Mouse (Mus musculus) testis, postnatal 10 days (tissue): ENCODE results near the gene Kcnh1.

ENCODE experiments used
- DNase-seq: peaks from one replicate; pipeline ENCODE4 v3.0.0; 2021; ENCODE audit warnings: low spot score

Gene Kcnh1

GRCm38 (mm10) chr1:192315392-192316070 is 125.0 kb downstream of the Kcnh1 start:
- no peak for DNase-seq

GRCm38 (mm10) chr1:192324223-192324622 is 133.6 kb downstream of the Kcnh1 start:
- DNase-seq: no peak

- DNase-seq: no peak
Measured at GRCm38 (mm10) chr1:192327052-192327451, 136.5 kb downstream of the Kcnh1 start.

GRCm38 (mm10) chr1:192331207-192331606 is 140.6 kb downstream of the Kcnh1 start:
- DNase-seq: no peak

GRCm38 (mm10) chr1:192336029-192336428 is 145.5 kb downstream of the Kcnh1 start:
- no peak for DNase-seq

- DNase-seq: no peak
Measured at GRCm38 (mm10) chr1:192339361-192340077, 148.9 kb downstream of the Kcnh1 start.

GRCm38 (mm10) chr1:192341774-192342173 is 151.2 kb downstream of the Kcnh1 start:
- DNase-seq: no peak

GRCm38 (mm10) chr1:192343996-192344395 is 153.4 kb downstream of the Kcnh1 start:
- DNase-seq: no peak

GRCm38 (mm10) chr1:192347327-192347726 is 156.8 kb downstream of the Kcnh1 start:
- DNase-seq: no peak

- DNase-seq: no peak
Measured at GRCm38 (mm10) chr1:192356231-192356630, 165.7 kb downstream of the Kcnh1 start.

GRCm38 (mm10) chr1:192359212-192359611 is 168.6 kb downstream of the Kcnh1 start:
- DNase-seq: no peak

GRCm38 (mm10) chr1:192368336-192368735 is 177.8 kb downstream of the Kcnh1 start:
- no peak for DNase-seq

- DNase-seq: no peak
Measured at GRCm38 (mm10) chr1:192371943-192372614, 181.5 kb downstream of the Kcnh1 start.

- DNase-seq: no peak
Measured at GRCm38 (mm10) chr1:192378546-192379075, 188.0 kb downstream of the Kcnh1 start.

- DNase-seq: no peak
Measured at GRCm38 (mm10) chr1:192380596-192381041, 190.0 kb downstream of the Kcnh1 start.

GRCm38 (mm10) chr1:192387624-192388023 is 197.1 kb downstream of the Kcnh1 start:
- no peak for DNase-seq

GRCm38 (mm10) chr1:192391041-192391440 is 200.5 kb downstream of the Kcnh1 start:
- DNase-seq: no peak

GRCm38 (mm10) chr1:192392232-192392631 is 201.7 kb downstream of the Kcnh1 start:
- no peak for DNase-seq

- no peak for DNase-seq
Measured at GRCm38 (mm10) chr1:192399667-192400490, 209.3 kb downstream of the Kcnh1 start.

GRCm38 (mm10) chr1:192400991-192401390 is 210.4 kb downstream of the Kcnh1 start:
- peak; percentile 56 for DNase-seq

GRCm38 (mm10) chr1:192402911-192403704 is 212.5 kb downstream of the Kcnh1 start:
- DNase-seq: no peak
